Mouse (Mus musculus) small intestine, adult 2 months (tissue): Measurements from ENCODE around the gene Phgr1.

ENCODE experiments used
- CTCF ChIP-seq: fragments of 200-500 bp; IDR thresholded peaks from 2 replicates; pipeline ENCODE4 v1.5.1; 2012; ENCODE audit warnings: low read depth, mild to moderate bottlenecking, control low read depth, inconsistent platforms, low read length, moderate library complexity, mixed read lengths; ENCODE audit not compliant: insufficient replicate concordance, insufficient read length; ENCODE audit errors: extremely low read depth
- POLR2A ChIP-seq: fragments of 200-500 bp; IDR thresholded peaks from 2 replicates; pipeline ENCODE4 v1.6.1; 2012; ENCODE audit warnings: low read depth, mild to moderate bottlenecking, control low read depth, inconsistent platforms, low read length, moderate library complexity

GRCm38 (mm10) chr2:118741183-118741582 lies 31.4 kb upstream of the Phgr1 start:
- TF ChIP-seq CTCF (no peak), POLR2A (no peak)
